Mouse (Mus musculus) thymus, postnatal 0 days (tissue): Measurements from ENCODE around the gene Ndufb3. TPM values are rescaled to one million over a fixed set of nuclear protein-coding genes. Genes with fewer than 3 reads are reported as not detected.
"Not testable (repeated sequence)": the region's sequence is repeated elsewhere in the genome, so short reads cannot be mapped to it uniquely, and the experiment has no call there.

Source experiments
- DNase-seq: peaks from one replicate; pipeline ENCODE4 v3.0.0-alpha.2; 2015; ENCODE audit warnings: low spot score
- polyA plus RNA-seq: library from polyadenylated mRNA; unstranded; fragments of >200 nt; fragmentation: Nextera tagmentation; extraction: Ambion mirVana; gene quantifications from 2 replicates; pipeline ENCODE4 v1.2.1, GENCODE M21; 2015

Ndufb3 gene
- polyA plus RNA-seq, 1 experiment from 2014 or later = 280 TPM

DNA sequence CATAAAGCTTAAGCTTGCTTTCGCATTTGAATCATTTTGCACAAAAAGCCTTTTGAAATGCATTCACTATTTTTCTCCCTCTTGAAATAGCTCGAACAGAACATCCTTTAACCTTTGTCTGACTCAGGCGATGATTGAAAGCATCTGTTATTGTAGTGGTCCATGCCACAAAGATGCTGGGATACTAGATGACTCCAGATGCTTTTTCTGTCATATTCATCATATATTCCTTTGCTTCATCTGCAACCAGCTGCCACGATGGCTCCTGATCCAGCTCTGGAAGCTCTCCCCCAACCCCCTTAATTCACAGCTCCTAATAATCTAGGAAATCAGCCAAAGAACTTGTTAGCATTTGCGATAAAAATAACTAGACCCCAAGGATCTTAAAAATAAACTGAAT is 30.9 kb downstream of the Ndufb3 start:
- no peak for DNase-seq

GRCm38 (mm10) chr1:58617978-58618668 is 31.9 kb downstream of the Ndufb3 start:
- DNase-seq = no peak

GRCm38 (mm10) chr1:58618766-58619165 is 32.6 kb downstream of the Ndufb3 start:
- DNase-seq = no peak

GRCm38 (mm10) chr1:58621251-58621650 is 35.1 kb downstream of the Ndufb3 start:
- no peak for DNase-seq

- no peak for DNase-seq
Observed at GRCm38 (mm10) chr1:58621996-58622748, 36.0 kb downstream of the Ndufb3 start.

GRCm38 (mm10) chr1:58628847-58629246 is 42.7 kb downstream of the Ndufb3 start:
- DNase-seq = not testable (repeated sequence)

Other genes with a start within 250 kb of the Ndufb3 start
- 437 and 440 TPM in 2 replicates for gene Bzw1, start 193.5 kb upstream of the Ndufb3 start, polyA plus RNA-seq
- gene Clk1, start 162.3 kb upstream of the Ndufb3 start, polyA plus RNA-seq = 239 and 257 TPM in 2 replicates
- gene Nif3l1, start 141.2 kb upstream of the Ndufb3 start, polyA plus RNA-seq = 25.6 and 25.7 TPM in 2 replicates
- gene Ppil3, start 140.9 kb upstream of the Ndufb3 start, polyA plus RNA-seq = 68.1 and 78.5 TPM in 2 replicates
- 32.9 and 36.5 TPM in 2 replicates for gene Orc2, start 81.3 kb upstream of the Ndufb3 start, polyA plus RNA-seq
- 6.7 and 7.3 TPM in 2 replicates for gene Fam126b, start 61 bp upstream of the Ndufb3 start, polyA plus RNA-seq
- 0.14 and 0.35 TPM in 2 replicates for gene Als2cr12, start 109.6 kb downstream of the Ndufb3 start, polyA plus RNA-seq
- gene Cflar, start 125.1 kb downstream of the Ndufb3 start, polyA plus RNA-seq = 99.4 and 118 TPM in 2 replicates
- 56.4 and 67.7 TPM in 2 replicates for gene Casp8, start 209.0 kb downstream of the Ndufb3 start, polyA plus RNA-seq